Mouse (Mus musculus): ENCODE data around the gene C2cd3. TPM values are rescaled to one million over a fixed set of nuclear protein-coding genes. Genes with fewer than 3 reads are reported as not detected.
"Not testable (repeated sequence)": the region's sequence is repeated elsewhere in the genome, so short reads cannot be mapped to it uniquely, and the experiment has no call there.

C2cd3 gene
- polyA plus RNA-seq, 1 experiment, result 18.1 TPM

GRCm38 (mm10) chr7:100479100-100479822 is 107.2 kb downstream of the C2cd3 start:
- TF ChIP-seq CTCF (IDR thresholded peaks at IDR 0.05; ENCODE audit: control insufficient read depth, insufficient read depth, low read length), result no peak
- Histone ChIP-seq H3K27ac (ENCODE audit: control insufficient read depth, insufficient read depth, low read depth, low read length, poor library complexity) (no peak overlapping the region), H3K4me1 (ENCODE audit: control insufficient read depth, insufficient read depth, low read length) (no peaks in the 10 kb centered on the region; the same call in 1 of the 2 replicates), H3K4me3 (replicated peaks; ENCODE audit: control insufficient read depth, low read depth, low read length) (no peak overlapping the region)
- WGBS, result 89% methylated on average over 20 of the region's 20 CpGs

- no peak overlapping the region for H3K4me3 ChIP-seq (replicated peaks; ENCODE audit: control insufficient read depth, low read depth, low read length)
- no peaks in the 10 kb centered on the region; the same call in 1 of the 2 replicates for H3K4me1 ChIP-seq (ENCODE audit: control insufficient read depth, insufficient read depth, low read length)
- H3K27ac ChIP-seq (ENCODE audit: control insufficient read depth, insufficient read depth, low read depth, low read length, poor library complexity), result no peak overlapping the region
- TF ChIP-seq CTCF (IDR thresholded peaks at IDR 0.05; ENCODE audit: control insufficient read depth, insufficient read depth, low read length), result no peak
- TF ChIP-seq POLR2A (IDR thresholded peaks at IDR 0.05; ENCODE audit: borderline replicate concordance, control insufficient read depth, low read depth, low read length), result no peak
- WGBS, result 82% methylated on average over 15 of the region's 15 CpGs
Observed at GRCm38 (mm10) chr7:100479823-100480164, 107.8 kb downstream of the C2cd3 start.

- WGBS, result 91% methylated on average over 17 of the region's 17 CpGs
- H3K4me3 ChIP-seq (replicated peaks; ENCODE audit: control insufficient read depth, low read depth, low read length), result no peak overlapping the region
- H3K27ac ChIP-seq (ENCODE audit: control insufficient read depth, insufficient read depth, low read depth, low read length, poor library complexity), result no peak overlapping the region
- TF ChIP-seq POLR2A (IDR thresholded peaks at IDR 0.05; ENCODE audit: borderline replicate concordance, control insufficient read depth, low read depth, low read length), result no peak
- no peak for TF ChIP-seq CTCF (IDR thresholded peaks at IDR 0.05; ENCODE audit: control insufficient read depth, insufficient read depth, low read length)
- H3K4me1 ChIP-seq (ENCODE audit: control insufficient read depth, insufficient read depth, low read length), result no peaks in the 10 kb centered on the region; the same call in 1 of the 2 replicates
Observed at GRCm38 (mm10) chr7:100480175-100480574, 108.1 kb downstream of the C2cd3 start.

- H3K4me3 ChIP-seq (replicated peaks; ENCODE audit: control insufficient read depth, low read depth, low read length); H3K4me1 ChIP-seq (ENCODE audit: control insufficient read depth, insufficient read depth, low read length); H3K27ac ChIP-seq (ENCODE audit: control insufficient read depth, insufficient read depth, low read depth, low read length, poor library complexity): not testable (repeated sequence)
- 39% methylated on average over 2 of the region's 2 CpGs for WGBS
Observed at GRCm38 (mm10) chr7:100482046-100482445, 110.0 kb downstream of the C2cd3 start.

GRCm38 (mm10) chr7:100484493-100484892 is 112.5 kb downstream of the C2cd3 start:
- WGBS, result 19% methylated on average over 5 of the region's 5 CpGs
- TF ChIP-seq POLR2A (IDR thresholded peaks at IDR 0.05; ENCODE audit: borderline replicate concordance, control insufficient read depth, low read depth, low read length) (no peak), CTCF (IDR thresholded peaks at IDR 0.05; ENCODE audit: control insufficient read depth, insufficient read depth, low read length) (no peak)
- Histone ChIP-seq H3K27ac (ENCODE audit: control insufficient read depth, insufficient read depth, low read depth, low read length, poor library complexity) (peak overlapping the region; percentile 58), H3K4me3 (replicated peaks; ENCODE audit: control insufficient read depth, low read depth, low read length) (no peak overlapping the region), H3K4me1 (ENCODE audit: control insufficient read depth, insufficient read depth, low read length) (no peaks in the 10 kb centered on the region; the same call in 1 of the 2 replicates)

GRCm38 (mm10) chr7:100487301-100487700 is 115.3 kb downstream of the C2cd3 start:
- Histone ChIP-seq H3K27ac (ENCODE audit: control insufficient read depth, insufficient read depth, low read depth, low read length, poor library complexity) (no peak overlapping the region), H3K4me1 (ENCODE audit: control insufficient read depth, insufficient read depth, low read length) (no peaks in the 10 kb centered on the region; the same call in 1 of the 2 replicates), H3K4me3 (replicated peaks; ENCODE audit: control insufficient read depth, low read depth, low read length) (no peak overlapping the region)
- WGBS, result 43% methylated on average over 2 of the region's 2 CpGs
- TF ChIP-seq POLR2A (IDR thresholded peaks at IDR 0.05; ENCODE audit: borderline replicate concordance, control insufficient read depth, low read depth, low read length), result no peak
- TF ChIP-seq CTCF (IDR thresholded peaks at IDR 0.05; ENCODE audit: control insufficient read depth, insufficient read depth, low read length), result no peak

- Histone ChIP-seq H3K27ac (ENCODE audit: control insufficient read depth, insufficient read depth, low read depth, low read length, poor library complexity) (no peak overlapping the region), H3K4me3 (replicated peaks; ENCODE audit: control insufficient read depth, low read depth, low read length) (no peak overlapping the region), H3K4me1 (ENCODE audit: control insufficient read depth, insufficient read depth, low read length) (no peaks in the 10 kb centered on the region; the same call in 1 of the 2 replicates)
- 72% methylated on average over 10 of the region's 10 CpGs for WGBS
- no peak for TF ChIP-seq CTCF (IDR thresholded peaks at IDR 0.05; ENCODE audit: control insufficient read depth, insufficient read depth, low read length)
- TF ChIP-seq POLR2A (IDR thresholded peaks at IDR 0.05; ENCODE audit: borderline replicate concordance, control insufficient read depth, low read depth, low read length), result no peak
Observed at GRCm38 (mm10) chr7:100488474-100489048, 116.5 kb downstream of the C2cd3 start.

- TF ChIP-seq CTCF (IDR thresholded peaks at IDR 0.05; ENCODE audit: control insufficient read depth, insufficient read depth, low read length) (no peak), POLR2A (IDR thresholded peaks at IDR 0.05; ENCODE audit: borderline replicate concordance, control insufficient read depth, low read depth, low read length) (no peak; the same call in 1 of the 2 replicates)
- H3K4me3 ChIP-seq (replicated peaks; ENCODE audit: control insufficient read depth, low read depth, low read length), result peak overlapping the region; percentile 82
- H3K27ac ChIP-seq (ENCODE audit: control insufficient read depth, insufficient read depth, low read depth, low read length, poor library complexity), result peak overlapping the region; percentile 92
- H3K4me1 ChIP-seq (ENCODE audit: control insufficient read depth, insufficient read depth, low read length), result no peaks in the 10 kb centered on the region; the same call in 1 of the 2 replicates
- 2% methylated on average over 36 of the region's 36 CpGs for WGBS
Observed at GRCm38 (mm10) chr7:100492391-100493116, 120.5 kb downstream of the C2cd3 start.
